Comparison of ENCODE assay signal across 24 mouse cellular contexts in the genomic region with DNA sequence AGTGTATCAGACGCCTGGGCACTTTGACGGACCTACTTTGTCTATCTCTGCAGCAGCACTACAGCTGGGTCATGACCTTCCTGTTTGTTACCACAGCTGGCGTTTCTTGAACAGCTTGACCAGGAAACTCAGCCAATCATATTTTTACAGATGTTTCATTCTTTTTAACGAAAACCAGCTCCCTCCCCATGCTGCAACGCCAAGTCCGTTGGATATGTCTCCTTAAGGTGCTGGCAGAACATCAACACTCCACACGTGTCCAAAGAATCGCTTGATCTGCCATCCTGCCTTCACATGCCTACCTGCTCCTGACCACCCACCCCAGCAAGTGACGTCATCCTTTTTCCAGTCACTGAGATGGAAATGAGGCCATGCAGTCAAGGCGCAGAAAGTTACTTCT. TPM values are rescaled to one million over a fixed set of nuclear protein-coding genes. Genes with fewer than 3 reads are reported as not detected.
DNase-seq lines count a peak whose midpoint lies in the region; ATAC-seq lines count a peak whose summit lies in the region.
"Had no signal": no experiment of that assay in that cellular context is flagged by ENCODE, and none has a peak within 500 bp of the region (broad histone marks: within the 10 kb centered on the region; RNA-seq: fewer than 3 reads in every experiment).

No protein-coding gene starts in this region.

- H3K4me3 ChIP-seq in heart, embryonic 12.5 days, result no peak overlapping the region
- H3K4me3 ChIP-seq in megakaryocyte, embryonic 14.5 days (replicated peaks), result peak overlapping the region; percentile 47
- no peak overlapping the region for H3K4me3 ChIP-seq in neural tube, embryonic 15.5 days (replicated peaks)
- no peak overlapping the region for H3K4me3 ChIP-seq in hindbrain, embryonic 12.5 days
- H3K4me3 ChIP-seq: embryonic facial prominence, embryonic 13.5 days; heart, embryonic 15.5 days; hindbrain, embryonic 13.5 days; midbrain, embryonic 15.5 days; myocyte had no signal

- no peak overlapping the region for H3K4me2 ChIP-seq in heart, embryonic 12.5 days
- no peak overlapping the region for H3K4me2 ChIP-seq in neural tube, embryonic 15.5 days
- H3K4me2 ChIP-seq in hindbrain, embryonic 12.5 days (replicated peaks), result no peak overlapping the region
- H3K4me2 ChIP-seq: embryonic facial prominence, embryonic 13.5 days; heart, embryonic 15.5 days; hindbrain, embryonic 13.5 days; liver, embryonic 11.5 days; midbrain, embryonic 15.5 days had no signal

- no peak overlapping the region for H3K27ac ChIP-seq in heart, embryonic 12.5 days (ENCODE audit: poor library complexity, severe bottlenecking)
- H3K27ac ChIP-seq in neural tube, embryonic 15.5 days (replicated peaks), result no peak overlapping the region
- H3K27ac ChIP-seq in hindbrain, embryonic 12.5 days, result no peak overlapping the region
- H3K27ac ChIP-seq: embryonic facial prominence, embryonic 13.5 days; heart, embryonic 15.5 days; hindbrain, embryonic 13.5 days; midbrain, embryonic 15.5 days had no signal

- ATAC-seq in heart, embryonic 12.5 days (ENCODE audit: insufficient number of reproducible peaks, low FRiP score), result no peak
- no peak for ATAC-seq in megakaryocyte, adult 5-6 weeks (ENCODE audit: poor library complexity, severe bottlenecking)
- ATAC-seq in neural tube, embryonic 15.5 days (ENCODE audit: low FRiP score), result no peak
- no peak for ATAC-seq in hindbrain, embryonic 12.5 days (ENCODE audit: low FRiP score)
- ATAC-seq: forebrain, embryonic 16.5 days; inflammation-experienced regulatory T-cells, adult 6 months; midbrain, embryonic 15.5 days had no signal

- no peaks in the 10 kb centered on the region for H3K27me3 ChIP-seq in heart, embryonic 12.5 days (replicated peaks)
- peaks cover 24% of the 10 kb centered on the region for H3K27me3 ChIP-seq in megakaryocyte, embryonic 14.5 days (replicated peaks)
- no peaks in the 10 kb centered on the region for H3K27me3 ChIP-seq in neural tube, embryonic 15.5 days (replicated peaks)
- H3K27me3 ChIP-seq in hindbrain, embryonic 12.5 days, result 0 out of 2 replicates have a peak, but pooled peaks cover 5% of the 10 kb centered on the region
- H3K27me3 ChIP-seq: heart, embryonic 15.5 days; hindbrain, embryonic 13.5 days; midbrain, embryonic 15.5 days had no signal

- H3K36me3 ChIP-seq in heart, embryonic 12.5 days, result 0 out of 2 replicates have a peak, but pooled peaks cover 4% of the 10 kb centered on the region
- H3K36me3 ChIP-seq in megakaryocyte, embryonic 14.5 days (replicated peaks; ENCODE audit: low read length), result no peaks in the 10 kb centered on the region
- H3K36me3 ChIP-seq in neural tube, embryonic 15.5 days, result peaks cover 21% of the 10 kb centered on the region
- H3K36me3 ChIP-seq in hindbrain, embryonic 12.5 days, result 0 out of 2 replicates have a peak, but pooled peaks cover 9% of the 10 kb centered on the region
- H3K36me3 ChIP-seq: heart, embryonic 15.5 days had no signal

- no peak overlapping the region for H3K9ac ChIP-seq in heart, embryonic 12.5 days
- no peak overlapping the region for H3K9ac ChIP-seq in neural tube, embryonic 15.5 days (replicated peaks)
- no peak overlapping the region for H3K9ac ChIP-seq in hindbrain, embryonic 12.5 days
- H3K9ac ChIP-seq: embryonic facial prominence, embryonic 13.5 days; heart, embryonic 15.5 days; hindbrain, embryonic 13.5 days; midbrain, embryonic 15.5 days had no signal

- WGBS in heart, embryonic 12.5 days, result 43% methylated on average over 10 of the region's 10 CpGs
- 82% methylated on average over 10 of the region's 10 CpGs for WGBS in neural tube, embryonic 15.5 days
- WGBS in hindbrain, embryonic 12.5 days, result 72% methylated on average over 10 of the region's 10 CpGs

- peak; percentile 67 to 71 for DNase-seq in heart, adult 18-20 months
- peak; percentile 50 for DNase-seq in gastrocnemius, postnatal 25 days
- peak; percentile 25 for DNase-seq in heart, postnatal 4 days
- DNase-seq: adrenal gland, adult 2 months; cerebellum, adult 8-10 months; kidney, adult 2 months; layer of hippocampus, adult 9-11 months; lung, adult 18-20 months; right cerebral cortex, postnatal 25 days; thymus, postnatal 25 days had no signal

- 0 out of 2 replicates have a peak, but pooled peaks cover 5% of the 10 kb centered on the region for H3K9me3 ChIP-seq in heart, embryonic 12.5 days (replicated peaks)
- H3K9me3 ChIP-seq in megakaryocyte, embryonic 14.5 days, result peaks cover 11% of the 10 kb centered on the region
- H3K9me3 ChIP-seq in neural tube, embryonic 15.5 days (replicated peaks), result no peaks in the 10 kb centered on the region
- H3K9me3 ChIP-seq in hindbrain, embryonic 12.5 days (replicated peaks), result no peaks in the 10 kb centered on the region
- H3K9me3 ChIP-seq: embryonic facial prominence, embryonic 13.5 days; heart, embryonic 15.5 days; hindbrain, embryonic 13.5 days had no signal

- H3K4me1 ChIP-seq in heart, embryonic 12.5 days (replicated peaks), result peaks cover 12% of the 10 kb centered on the region
- H3K4me1 ChIP-seq in megakaryocyte, embryonic 14.5 days, result peaks cover 16% of the 10 kb centered on the region
- H3K4me1 ChIP-seq in neural tube, embryonic 15.5 days, result peaks cover 15% of the 10 kb centered on the region
- H3K4me1 ChIP-seq in hindbrain, embryonic 12.5 days, result 0 out of 2 replicates have a peak, but pooled peaks cover 3% of the 10 kb centered on the region
- H3K4me1 ChIP-seq: midbrain, embryonic 15.5 days had no signal

RNA-seq across cellular contexts. Expression of a gene that starts 28.6 kb away (rescaled TPM):
- total RNA-seq in heart, adult 18-20 months (2021), result 1 to 10 TPM; 1.1 to 1.3 TPM
- 0.83 and 0.87 TPM in 2 replicates for polyA plus RNA-seq in heart, embryonic 12.5 days (2016; fragmentation: Nextera tagmentation; extraction: Ambion mirVana)
- not detected in 2 replicates for polyA plus RNA-seq in megakaryocyte, embryonic 14.5 days (2012; ENCODE audit: insufficient read depth, low replicate concordance)
- not detected in 2 replicates for total RNA-seq in megakaryocyte, adult 5-6 weeks (2015)
- 0.33 TPM in 1 of 2 replicates, not detected in the other for total RNA-seq in megakaryocyte, adult 5-6 weeks (2017)
- total RNA-seq in gastrocnemius, postnatal 25 days (2021), result 1 to 10 TPM in 1 of 2 experiments, under 1 TPM in 1; 0.83 to 1.0 TPM
- total RNA-seq in heart, postnatal 4 days (2021), result 1 to 10 TPM in 1 of 2 experiments, under 1 TPM in 1; 0.95 to 1.3 TPM
- 21.5 and 24.1 TPM in 2 replicates for polyA plus RNA-seq in neural tube, embryonic 15.5 days (2015; fragmentation: Nextera tagmentation; extraction: Ambion mirVana)
- polyA plus RNA-seq in hindbrain, embryonic 12.5 days (2016; fragmentation: Nextera tagmentation; extraction: Ambion mirVana), result 3.7 and 5.0 TPM in 2 replicates
- total RNA-seq: megakaryocyte-erythroid progenitor cell, adult 5-6 weeks had no signal
- polyA plus RNA-seq: inflammation-experienced regulatory T-cells, adult 6 months had no signal

RNA-seq across cellular contexts. Expression of a gene that starts 52.9 kb away (rescaled TPM):
- 10 to 100 TPM; 39.1 to 44.2 TPM for total RNA-seq in heart, adult 18-20 months (2021)
- polyA plus RNA-seq in heart, embryonic 12.5 days (2016; fragmentation: Nextera tagmentation; extraction: Ambion mirVana), result 38.9 and 39.0 TPM in 2 replicates
- 2.5 TPM in 1 of 2 replicates, not detected in the other for polyA plus RNA-seq in megakaryocyte, embryonic 14.5 days (2012; ENCODE audit: insufficient read depth, low replicate concordance)
- 0.07 TPM in 1 of 2 replicates, not detected in the other for total RNA-seq in megakaryocyte, adult 5-6 weeks (2015)
- 0.20 TPM in 1 of 2 replicates, not detected in the other for total RNA-seq in megakaryocyte, adult 5-6 weeks (2017)
- 100 to 1,000 TPM in 1 of 2 experiments, 10 to 100 TPM in 1; 65.4 to 107 TPM for total RNA-seq in gastrocnemius, postnatal 25 days (2021)
- 10 to 100 TPM; 47.4 to 49.2 TPM for total RNA-seq in heart, postnatal 4 days (2021)
- 16.9 and 24.6 TPM in 2 replicates for polyA plus RNA-seq in neural tube, embryonic 15.5 days (2015; fragmentation: Nextera tagmentation; extraction: Ambion mirVana)
- polyA plus RNA-seq in hindbrain, embryonic 12.5 days (2016; fragmentation: Nextera tagmentation; extraction: Ambion mirVana), result 32.6 and 36.2 TPM in 2 replicates

RNA-seq across cellular contexts. Expression of a gene that starts 53.5 kb away (rescaled TPM):
- 1 to 10 TPM; 3.5 to 4.4 TPM for total RNA-seq in heart, adult 18-20 months (2021)
- polyA plus RNA-seq in heart, embryonic 12.5 days (2016; fragmentation: Nextera tagmentation; extraction: Ambion mirVana), result 10.3 and 12.2 TPM in 2 replicates
- polyA plus RNA-seq in megakaryocyte, embryonic 14.5 days (2012; ENCODE audit: insufficient read depth, low replicate concordance), result 0.54 and 2.3 TPM in 2 replicates
- total RNA-seq in megakaryocyte, adult 5-6 weeks (2015), result 2.8 and 3.0 TPM in 2 replicates
- 3.6 and 5.1 TPM in 2 replicates for total RNA-seq in megakaryocyte, adult 5-6 weeks (2017)
- 1 to 10 TPM; 2.1 to 3.0 TPM for total RNA-seq in gastrocnemius, postnatal 25 days (2021)
- 1 to 10 TPM; 9.4 to 9.5 TPM for total RNA-seq in heart, postnatal 4 days (2021)
- 65.7 and 77.7 TPM in 2 replicates for polyA plus RNA-seq in neural tube, embryonic 15.5 days (2015; fragmentation: Nextera tagmentation; extraction: Ambion mirVana)
- polyA plus RNA-seq in hindbrain, embryonic 12.5 days (2016; fragmentation: Nextera tagmentation; extraction: Ambion mirVana), result 55.7 and 59.5 TPM in 2 replicates

Comparison
In these comparisons a context has a peak if more than half of its experiments do, and no peak if none do; other contexts are left out.
1. RNA of a gene that starts 52.9 kb away (total RNA-seq): 65.4 to 107 TPM in gastrocnemius, postnatal 25 days, 47.4 to 49.2 TPM in heart, postnatal 4 days and 39.1 to 44.2 TPM in heart, adult 18-20 months; 0.07 to 0.20 TPM in megakaryocyte, adult 5-6 weeks; every median in the first group is over 10 times any median in the second.
2. Peak in every context shown above with its lines, with median percentiles within 50 percentile points of each other: DNase-seq.